Mouse (Mus musculus): ENCODE data around the gene Enc1.

DNA sequence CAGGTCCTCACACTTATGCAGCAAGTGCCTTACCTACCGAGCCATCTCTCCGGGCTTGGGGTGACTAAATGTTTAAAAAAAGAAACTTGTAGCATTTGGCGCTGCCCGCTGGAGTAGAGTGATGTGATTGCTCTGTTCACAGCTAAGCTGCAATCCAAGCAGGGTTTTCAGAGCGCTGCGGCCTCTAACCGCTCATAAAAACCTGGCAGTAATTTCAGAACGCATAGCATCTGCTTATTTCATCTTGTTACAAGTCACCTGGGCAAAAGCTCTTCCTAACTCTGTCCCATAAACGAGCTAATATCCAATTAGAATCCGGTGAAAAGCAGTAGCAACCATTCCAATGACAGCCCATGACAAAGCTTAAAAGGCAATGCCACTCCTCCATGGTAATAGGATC, 21.8 kb downstream of the Enc1 start:
- no peak for TF ChIP-seq CTCF (IDR thresholded peaks at IDR 0.05; ENCODE audit: borderline replicate concordance, extremely low read depth, insufficient read depth, insufficient read length)
- TF ChIP-seq POLR2A (IDR thresholded peaks at IDR 0.05; ENCODE audit: borderline replicate concordance, extremely low read depth, insufficient read depth, insufficient read length, poor library complexity, severe bottlenecking) = no peak

All from brain, embryonic 14.5 days (tissue).